Mouse (Mus musculus) small intestine, adult 2 months (tissue): Measurements from ENCODE around the gene Top3b.

Experiments
- CTCF ChIP-seq: fragments of 200-500 bp; IDR thresholded peaks from 2 replicates; pipeline ENCODE4 v1.5.1; 2012; ENCODE audit warnings: low read depth, mild to moderate bottlenecking, control low read depth, inconsistent platforms, low read length, moderate library complexity, mixed read lengths; ENCODE audit not compliant: insufficient replicate concordance, insufficient read length; ENCODE audit errors: extremely low read depth
- POLR2A ChIP-seq: fragments of 200-500 bp; IDR thresholded peaks from 2 replicates; pipeline ENCODE4 v1.6.1; 2012; ENCODE audit warnings: low read depth, mild to moderate bottlenecking, control low read depth, inconsistent platforms, low read length, moderate library complexity

GRCm38 (mm10) chr16:16913440-16913839, 42.9 kb downstream of the Top3b start:
- TF ChIP-seq POLR2A (no peak), CTCF (no peak)
